Mouse (Mus musculus) kidney, adult 2 months (tissue): ENCODE measurements at regions not wholly inside any gene's neighbourhood (a gene's known extent, or its start where the extent isn't known, plus 50 kb on each side); places are given as distances from the start of the nearest gene placed in this dataset.

Source experiments
- CTCF ChIP-seq: fragments of 200-500 bp; conservative IDR thresholded peaks from 2 replicates; pipeline ENCODE4 v1.5.1; 2011; ENCODE audit warnings: low read depth, mild to moderate bottlenecking, control low read depth, low read length, moderate library complexity, mixed read lengths; ENCODE audit not compliant: insufficient read depth, insufficient read length
- POLR2A ChIP-seq: fragments of 200-500 bp; IDR thresholded peaks from one replicate; pipeline ENCODE4 v1.6.1; 2011; ENCODE audit warnings: low read depth, low read length, control low read depth

DNA sequence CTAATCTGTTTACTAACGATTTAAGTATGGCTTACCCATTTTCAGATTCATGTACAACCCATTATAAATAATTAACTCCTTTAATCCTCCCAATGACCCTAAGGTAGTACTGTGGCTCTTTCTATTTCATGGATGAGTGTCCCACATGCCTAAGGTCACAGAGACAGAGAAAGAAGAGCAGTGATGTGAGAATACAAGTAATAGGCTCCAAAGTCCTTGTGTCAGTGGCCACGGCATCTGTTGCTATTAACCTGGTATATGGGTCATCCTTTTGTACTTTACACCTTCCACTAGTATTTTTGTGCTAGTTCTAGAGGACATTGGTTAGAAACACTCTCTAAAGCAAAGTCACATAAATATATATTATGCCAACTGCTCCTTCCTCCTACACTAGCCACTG is 115.7 kb upstream of the Shcbp1 start:
- no peak for TF ChIP-seq POLR2A
- no peak for TF ChIP-seq CTCF
